Mouse (Mus musculus): ENCODE data around the gene Hexim2. TPM values are rescaled to one million over a fixed set of nuclear protein-coding genes. Genes with fewer than 3 reads are reported as not detected.
A peak's percentile ranks its signal among the peaks of the same experiment; 100 is the strongest.

The Hexim2 gene
- polyA plus RNA-seq, 1 experiment, result 5.7 TPM

GRCm38 (mm10) chr11:103099352-103099940 lies 32.8 kb upstream of the Hexim2 start:
- 72% methylated on average over 12 of the region's 12 CpGs for WGBS

DNA sequence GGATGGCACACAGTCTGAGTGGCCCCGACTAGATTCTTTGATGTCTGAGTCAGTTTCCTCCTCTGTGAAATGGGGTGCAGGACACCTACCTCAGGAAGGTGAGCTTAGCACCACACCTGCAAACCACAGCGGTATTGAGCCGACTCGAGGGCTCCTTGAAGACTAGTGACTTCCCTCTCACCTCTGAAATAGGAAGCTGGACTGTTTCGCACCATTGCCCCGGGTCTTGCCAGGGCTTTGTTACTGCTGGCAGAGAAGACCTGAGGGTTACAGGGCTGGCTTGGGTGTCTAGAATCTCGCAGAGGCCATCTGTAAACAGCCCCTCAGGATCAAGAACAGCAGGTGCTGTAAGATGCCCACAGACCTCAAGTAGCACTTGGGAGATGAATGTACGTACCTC lies 31.9 kb upstream of the Hexim2 start:
- Histone ChIP-seq H3K4me1 (ENCODE audit: control insufficient read depth, insufficient read depth, low read length) (peaks cover 9% of the 10 kb centered on the region), H3K4me3 (replicated peaks; ENCODE audit: control insufficient read depth, low read depth, low read length) (no peak overlapping the region), H3K27ac (ENCODE audit: control insufficient read depth, insufficient read depth, low read depth, low read length, poor library complexity) (no peak overlapping the region)
- TF ChIP-seq CTCF (IDR thresholded peaks at IDR 0.05; ENCODE audit: control insufficient read depth, insufficient read depth, low read length) (no peak), POLR2A (IDR thresholded peaks at IDR 0.05; ENCODE audit: borderline replicate concordance, control insufficient read depth, low read depth, low read length) (no peak)
- WGBS, result 50% methylated on average over 8 of the region's 8 CpGs

More at GRCm38 (mm10) chr11:103099352-103099940, 32.8 kb upstream of the Hexim2 start:
- H3K4me3 ChIP-seq (replicated peaks; ENCODE audit: control insufficient read depth, low read depth, low read length), result no peak overlapping the region
- no peak overlapping the region for H3K27ac ChIP-seq (ENCODE audit: control insufficient read depth, insufficient read depth, low read depth, low read length, poor library complexity)
- TF ChIP-seq POLR2A (IDR thresholded peaks at IDR 0.05; ENCODE audit: borderline replicate concordance, control insufficient read depth, low read depth, low read length), result no peak
- no peak for TF ChIP-seq CTCF (IDR thresholded peaks at IDR 0.05; ENCODE audit: control insufficient read depth, insufficient read depth, low read length)
- peaks cover 6% of the 10 kb centered on the region for H3K4me1 ChIP-seq (ENCODE audit: control insufficient read depth, insufficient read depth, low read length)

DNA sequence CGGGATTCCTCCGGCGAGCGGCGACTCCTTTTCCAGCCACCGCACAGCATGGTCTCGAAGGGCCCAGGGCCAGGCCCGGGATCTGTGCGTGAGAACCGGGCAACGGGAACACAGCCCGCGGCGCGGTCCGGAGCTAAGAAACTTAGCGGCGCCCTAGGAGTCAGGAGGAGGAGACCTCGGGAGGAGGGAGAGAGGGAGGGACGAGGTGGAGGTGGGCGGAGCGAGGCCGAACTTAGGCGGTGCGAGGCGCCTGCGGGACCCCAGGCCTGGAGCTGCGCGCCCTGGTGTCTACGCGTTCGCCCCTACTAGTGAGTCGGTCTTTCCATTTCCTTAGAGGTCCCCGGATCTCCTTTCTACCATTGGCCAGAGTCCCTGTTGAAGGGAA lies 30.8 kb upstream of the Hexim2 start, which contains the start of the genes Plcd3 and Acbd4:
Gene Plcd3 (minus strand): TSS at position 178 of the 385 bp plus-strand sequence.
Gene Acbd4 (plus strand): TSS at position 202 of the 385 bp plus-strand sequence.
- peaks cover 9% of the 10 kb centered on the region for H3K4me1 ChIP-seq (ENCODE audit: control insufficient read depth, insufficient read depth, low read length)
- H3K27ac ChIP-seq (ENCODE audit: control insufficient read depth, insufficient read depth, low read depth, low read length, poor library complexity), result no peak within 1 kb of the TSS; the same call in 1 of the 2 replicates
- WGBS, result under 1% methylated on average over 34 of the region's 34 CpGs
- no peak for TF ChIP-seq CTCF (IDR thresholded peaks at IDR 0.05; ENCODE audit: control insufficient read depth, insufficient read depth, low read length)
- TF ChIP-seq POLR2A (IDR thresholded peaks at IDR 0.05; ENCODE audit: borderline replicate concordance, control insufficient read depth, low read depth, low read length), result peak; percentile 41; the same call in 1 of the 2 replicates
- peak within 1 kb of the TSS; percentile 54 for H3K4me3 ChIP-seq (replicated peaks; ENCODE audit: control insufficient read depth, low read depth, low read length)

DNA sequence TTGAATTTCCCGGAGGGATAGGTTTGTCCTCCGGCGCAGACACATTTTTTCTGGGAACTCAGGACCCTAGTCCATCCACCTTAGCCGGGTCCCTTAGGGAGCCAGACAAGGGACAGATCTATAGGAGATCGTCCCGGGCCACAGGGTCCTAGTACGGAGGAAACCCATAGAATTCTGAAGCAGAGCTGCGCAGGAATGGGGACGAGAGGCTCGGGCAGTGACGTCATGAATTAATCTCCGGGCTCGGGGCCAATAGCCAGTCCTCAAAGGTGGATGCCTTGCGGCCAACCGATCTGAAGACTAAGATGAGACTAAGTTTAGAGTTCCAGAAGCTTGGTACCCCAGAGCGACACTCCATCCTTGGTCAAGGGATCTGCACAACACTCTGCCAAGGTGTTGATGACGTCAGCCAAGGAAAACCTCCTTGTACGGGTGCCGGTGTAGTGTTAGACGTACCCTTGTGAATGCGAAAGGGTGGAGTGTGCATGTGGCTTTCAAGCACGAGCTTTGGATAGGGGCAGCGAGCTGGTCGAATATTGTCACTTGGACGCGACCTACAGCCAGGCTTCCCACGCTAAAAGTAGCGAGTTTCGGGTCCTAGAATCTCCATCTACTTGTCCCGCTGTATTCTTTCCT lies 30.2 kb upstream of the Hexim2 start:
- TF ChIP-seq POLR2A (IDR thresholded peaks at IDR 0.05; ENCODE audit: borderline replicate concordance, control insufficient read depth, low read depth, low read length), result no peak
- peak; percentile 6; the same call in 1 of the 2 replicates for TF ChIP-seq CTCF (IDR thresholded peaks at IDR 0.05; ENCODE audit: control insufficient read depth, insufficient read depth, low read length)
- peak overlapping the region; percentile 54 for H3K4me3 ChIP-seq (replicated peaks; ENCODE audit: control insufficient read depth, low read depth, low read length)
- 2% methylated on average over 30 of the region's 30 CpGs for WGBS
- no peak overlapping the region; the same call in 1 of the 2 replicates for H3K27ac ChIP-seq (ENCODE audit: control insufficient read depth, insufficient read depth, low read depth, low read length, poor library complexity)
- peaks cover 9% of the 10 kb centered on the region for H3K4me1 ChIP-seq (ENCODE audit: control insufficient read depth, insufficient read depth, low read length)

- Histone ChIP-seq H3K4me3 (replicated peaks; ENCODE audit: control insufficient read depth, low read depth, low read length) (peak overlapping the region; percentile 93), H3K4me1 (ENCODE audit: control insufficient read depth, insufficient read depth, low read length) (peaks cover 9% of the 10 kb centered on the region), H3K27ac (ENCODE audit: control insufficient read depth, insufficient read depth, low read depth, low read length, poor library complexity) (peak overlapping the region; percentile 29)
- TF ChIP-seq POLR2A (IDR thresholded peaks at IDR 0.05; ENCODE audit: borderline replicate concordance, control insufficient read depth, low read depth, low read length), result peak; percentile 63; the same call in 1 of the 2 replicates
- peak; percentile 100 for TF ChIP-seq CTCF (IDR thresholded peaks at IDR 0.05; ENCODE audit: control insufficient read depth, insufficient read depth, low read length)
- 1% methylated on average over 35 of the region's 35 CpGs for WGBS
These were observed 29.4 kb upstream of the Hexim2 start for GRCm38 (mm10) chr11:103102725-103103349.

- Histone ChIP-seq H3K4me1 (ENCODE audit: control insufficient read depth, insufficient read depth, low read length) (peaks cover 9% of the 10 kb centered on the region), H3K27ac (ENCODE audit: control insufficient read depth, insufficient read depth, low read depth, low read length, poor library complexity) (peak overlapping the region; percentile 29), H3K4me3 (replicated peaks; ENCODE audit: control insufficient read depth, low read depth, low read length) (peak overlapping the region; percentile 93)
- TF ChIP-seq POLR2A (IDR thresholded peaks at IDR 0.05; ENCODE audit: borderline replicate concordance, control insufficient read depth, low read depth, low read length) (no peak), CTCF (IDR thresholded peaks at IDR 0.05; ENCODE audit: control insufficient read depth, insufficient read depth, low read length) (no peak)
- 49% methylated on average over 8 of the region's 8 CpGs for WGBS
These were observed 28.6 kb upstream of the Hexim2 start for GRCm38 (mm10) chr11:103103621-103104020.

DNA sequence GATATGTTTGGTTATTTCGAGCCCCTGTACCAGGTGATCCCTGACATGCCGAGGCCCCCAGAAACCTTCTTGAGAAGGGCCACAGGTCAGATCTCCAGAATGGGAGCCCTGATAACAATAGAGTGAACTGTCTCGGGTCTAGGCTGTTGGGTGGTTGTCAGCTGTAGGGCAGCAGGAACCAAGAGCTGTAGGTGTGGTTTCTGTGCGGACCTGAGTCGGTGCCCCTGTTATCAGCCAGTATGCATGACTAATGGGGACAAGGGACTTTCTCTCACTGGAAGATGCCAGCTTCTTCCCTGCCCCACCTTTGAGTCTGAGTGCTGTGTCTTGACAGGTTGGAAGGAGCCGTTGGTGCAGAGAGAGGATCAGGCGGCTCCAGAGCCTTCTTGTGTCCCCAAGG lies 27.8 kb upstream of the Hexim2 start:
- WGBS, result 68% methylated on average over 7 of the region's 7 CpGs
- H3K27ac ChIP-seq (ENCODE audit: control insufficient read depth, insufficient read depth, low read depth, low read length, poor library complexity), result peak overlapping the region; percentile 50; the same call in 1 of the 2 replicates
- TF ChIP-seq POLR2A (IDR thresholded peaks at IDR 0.05; ENCODE audit: borderline replicate concordance, control insufficient read depth, low read depth, low read length), result no peak
- TF ChIP-seq CTCF (IDR thresholded peaks at IDR 0.05; ENCODE audit: control insufficient read depth, insufficient read depth, low read length), result no peak
- peaks cover 9% of the 10 kb centered on the region for H3K4me1 ChIP-seq (ENCODE audit: control insufficient read depth, insufficient read depth, low read length)
- peak overlapping the region; percentile 30 for H3K4me3 ChIP-seq (replicated peaks; ENCODE audit: control insufficient read depth, low read depth, low read length)

- H3K4me3 ChIP-seq (replicated peaks; ENCODE audit: control insufficient read depth, low read depth, low read length), result no peak overlapping the region
- TF ChIP-seq POLR2A (IDR thresholded peaks at IDR 0.05; ENCODE audit: borderline replicate concordance, control insufficient read depth, low read depth, low read length) (no peak; the same call in 1 of the 2 replicates), CTCF (IDR thresholded peaks at IDR 0.05; ENCODE audit: control insufficient read depth, insufficient read depth, low read length) (no peak)
- H3K27ac ChIP-seq (ENCODE audit: control insufficient read depth, insufficient read depth, low read depth, low read length, poor library complexity), result no peak overlapping the region
- H3K4me1 ChIP-seq (ENCODE audit: control insufficient read depth, insufficient read depth, low read length), result peaks cover 9% of the 10 kb centered on the region
- WGBS, result 83% methylated on average over 14 of the region's 14 CpGs
These were observed 27.0 kb upstream of the Hexim2 start for GRCm38 (mm10) chr11:103105180-103105725.

Measured in bone marrow, adult 2 months (tissue).